Mouse (Mus musculus): Measurements from ENCODE around the gene Mpv17l2.

DNA sequence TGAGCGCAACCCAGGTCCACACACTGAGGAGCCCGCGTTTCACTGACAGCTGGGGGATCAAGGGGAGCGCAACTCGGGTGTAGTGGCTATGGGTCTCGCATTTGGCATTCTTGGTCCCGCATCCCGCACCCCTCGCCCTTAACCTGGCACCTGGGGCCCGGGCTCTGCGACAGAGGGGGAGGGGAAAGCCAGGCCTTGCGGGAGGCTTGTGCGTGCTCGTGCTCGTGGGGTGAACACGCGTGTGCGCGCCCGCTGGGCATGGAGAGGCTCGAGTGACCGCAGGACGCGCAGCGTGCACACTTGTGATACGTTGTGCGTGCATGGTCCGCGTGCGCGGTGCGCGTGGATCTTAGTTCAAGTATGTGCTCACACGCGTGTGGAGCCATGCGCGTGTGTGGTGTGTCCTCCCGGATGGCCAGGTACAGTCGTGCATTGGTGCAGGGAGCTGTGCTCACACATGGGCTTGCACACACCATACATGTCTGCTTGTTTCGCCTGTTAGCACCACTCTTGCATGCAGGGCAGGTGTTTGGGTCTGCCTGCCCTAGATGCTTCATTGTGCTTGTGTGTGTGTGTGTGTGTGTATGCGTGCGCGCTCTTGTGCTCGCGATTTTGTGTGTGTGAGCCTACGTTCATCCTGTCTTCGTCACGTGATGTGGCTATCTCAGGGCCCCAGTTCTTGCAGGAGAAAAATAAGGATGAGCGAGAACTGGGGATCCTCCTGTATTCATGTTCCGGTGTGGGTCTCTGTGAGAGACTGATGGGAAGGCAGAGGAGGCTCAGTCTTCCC is 5.7 kb downstream of the Mpv17l2 start:
- TF ChIP-seq CEBPB (IDR thresholded peaks at IDR 0.05; ENCODE audit: low read depth): no peak
- TF ChIP-seq CTCF (IDR thresholded peaks at IDR 0.05; ENCODE audit: control insufficient read depth, insufficient read depth, insufficient read length): no peak
- peak; percentile 60 for TF ChIP-seq USF1 (IDR thresholded peaks at IDR 0.05; ENCODE audit: low read depth)
- TF ChIP-seq MAX (IDR thresholded peaks at IDR 0.05): no peak

All from C2C12 (cell line).